Mouse (Mus musculus) forebrain, embryonic 16.5 days (tissue): ENCODE measurements at regions not wholly inside any gene's neighbourhood (a gene's known extent, or its start where the extent isn't known, plus 50 kb on each side); places are given as distances from the start of the nearest gene placed in this dataset.

Source experiments
- ATAC-seq: fragments of 200-750 bp; cut with Nextera tagmentation; 2 replicates; pipeline ENCODE4 v1.8.0; 2017; ENCODE audit warnings: mild to moderate bottlenecking, moderate library complexity
- H3K27ac ChIP-seq: fragments of 300-500 bp; sonication (generic); 2 replicates; pipeline ENCODE4 v1.5.1; 2014; ENCODE audit warnings: low read length, control low read depth
- H3K27me3 ChIP-seq: fragments of 300-500 bp; sonication (generic); replicated peaks from 2 replicates; pipeline ENCODE4 v1.6.1; 2014; ENCODE audit warnings: low read length; ENCODE audit not compliant: control insufficient read depth, insufficient read depth
- H3K36me3 ChIP-seq: fragments of 300-500 bp; sonication (generic); 2 replicates; pipeline ENCODE4 v1.6.1; 2014; ENCODE audit not compliant: control insufficient read depth, insufficient read depth
- H3K4me1 ChIP-seq: fragments of 300-500 bp; sonication (generic); replicated peaks from 2 replicates; pipeline ENCODE4 v1.6.1; 2014; ENCODE audit warnings: low read length; ENCODE audit not compliant: control insufficient read depth, insufficient read depth
- H3K4me2 ChIP-seq: fragments of 300-500 bp; sonication (generic); 2 replicates; pipeline ENCODE4 v1.6.1; 2014; ENCODE audit warnings: mild to moderate bottlenecking, low read length, control low read depth
- H3K4me3 ChIP-seq: fragments of 300-500 bp; sonication (generic); replicated peaks from 2 replicates; pipeline ENCODE4 v1.5.1; 2014; ENCODE audit warnings: mild to moderate bottlenecking, low read length, control low read depth
- H3K9ac ChIP-seq: fragments of 300-500 bp; sonication (generic); replicated peaks from 2 replicates; pipeline ENCODE4 v1.6.1; 2014; ENCODE audit warnings: low read depth, low read length, control low read depth
- H3K9me3 ChIP-seq: fragments of 300-500 bp; sonication (generic); 2 replicates; pipeline ENCODE4 v1.6.1; 2016; ENCODE audit warnings: low read length; ENCODE audit not compliant: control insufficient read depth
- WGBS: fragments of 180-500 bp; shearing (Covaris S2); extraction: QIAGEN DNeasy Blood & Tissue Kit; methylation state at CpG from one replicate; pipeline ENCODE4 v1.1.7; 2014; 5-methylcytosine and 5-hydroxymethylcytosine counted together

GRCm38 (mm10) chr3:14952169-14952729, 66.2 kb downstream of the Car2 start:
- H3K36me3 ChIP-seq = no peaks in the 10 kb centered on the region
- H3K27me3 ChIP-seq = no peaks in the 10 kb centered on the region
- H3K4me2 ChIP-seq = no peak overlapping the region
- H3K9me3 ChIP-seq = no peaks in the 10 kb centered on the region
- H3K4me3 ChIP-seq = no peak overlapping the region
- no peak for ATAC-seq
- no peaks in the 10 kb centered on the region for H3K4me1 ChIP-seq
- H3K9ac ChIP-seq = no peak overlapping the region
- no peak overlapping the region for H3K27ac ChIP-seq
- WGBS = 75% methylated on average over 3 of the region's 3 CpGs

GRCm38 (mm10) chr3:14952951-14953350, 66.9 kb downstream of the Car2 start:
- Histone ChIP-seq H3K9me3 (no peaks in the 10 kb centered on the region), H3K4me3 (no peak overlapping the region), H3K4me1 (no peaks in the 10 kb centered on the region), H3K36me3 (no peaks in the 10 kb centered on the region), H3K27me3 (no peaks in the 10 kb centered on the region), H3K27ac (no peak overlapping the region), H3K9ac (no peak overlapping the region), H3K4me2 (no peak overlapping the region)
- WGBS = 62% methylated on average over 3 of the region's 3 CpGs
- ATAC-seq = no peak

- Histone ChIP-seq H3K4me3 (no peak overlapping the region), H3K9ac (no peak overlapping the region), H3K27me3 (no peaks in the 10 kb centered on the region), H3K36me3 (no peaks in the 10 kb centered on the region), H3K4me2 (no peak overlapping the region), H3K4me1 (0 out of 2 replicates have a peak, but pooled peaks cover 3% of the 10 kb centered on the region), H3K27ac (no peak overlapping the region), H3K9me3 (no peaks in the 10 kb centered on the region)
- no peak for ATAC-seq
- WGBS = 68% methylated on average over 1 of the region's 1 CpGs
Observed at GRCm38 (mm10) chr3:14957481-14957880, 71.4 kb downstream of the Car2 start.

- no peak overlapping the region for H3K9ac ChIP-seq
- no peak for ATAC-seq
- 89% methylated on average over 1 of the region's 1 CpGs for WGBS
- no peaks in the 10 kb centered on the region for H3K36me3 ChIP-seq
- H3K4me2 ChIP-seq = no peak overlapping the region
- no peaks in the 10 kb centered on the region for H3K27me3 ChIP-seq
- H3K4me1 ChIP-seq = 0 out of 2 replicates have a peak, but pooled peaks cover 3% of the 10 kb centered on the region
- H3K9me3 ChIP-seq = no peaks in the 10 kb centered on the region
- H3K4me3 ChIP-seq = no peak overlapping the region
- H3K27ac ChIP-seq = no peak overlapping the region
Observed at GRCm38 (mm10) chr3:14958277-14958676, 72.2 kb downstream of the Car2 start.

GRCm38 (mm10) chr3:14959586-14959985, 73.5 kb downstream of the Car2 start:
- no peak overlapping the region for H3K9ac ChIP-seq
- ATAC-seq = peak; percentile 93
- no peak overlapping the region for H3K4me3 ChIP-seq
- 0 out of 2 replicates have a peak, but pooled peaks cover 3% of the 10 kb centered on the region for H3K4me1 ChIP-seq
- H3K27ac ChIP-seq = no peak overlapping the region
- no peaks in the 10 kb centered on the region for H3K9me3 ChIP-seq
- 0% methylated on average over 1 of the region's 1 CpGs for WGBS
- no peak overlapping the region for H3K4me2 ChIP-seq
- no peaks in the 10 kb centered on the region for H3K36me3 ChIP-seq
- no peaks in the 10 kb centered on the region for H3K27me3 ChIP-seq

GRCm38 (mm10) chr3:14964795-14965194, 78.7 kb downstream of the Car2 start:
- no peak overlapping the region for H3K4me2 ChIP-seq
- no peaks in the 10 kb centered on the region for H3K36me3 ChIP-seq
- no peaks in the 10 kb centered on the region for H3K27me3 ChIP-seq
- WGBS = 87% methylated on average over 5 of the region's 5 CpGs
- no peak for ATAC-seq
- no peaks in the 10 kb centered on the region for H3K9me3 ChIP-seq
- no peak overlapping the region for H3K27ac ChIP-seq
- H3K9ac ChIP-seq = no peak overlapping the region
- no peak overlapping the region for H3K4me3 ChIP-seq
- no peaks in the 10 kb centered on the region for H3K4me1 ChIP-seq

GRCm38 (mm10) chr3:14965438-14966044, 79.5 kb downstream of the Car2 start:
- no peaks in the 10 kb centered on the region for H3K27me3 ChIP-seq
- H3K4me1 ChIP-seq = no peaks in the 10 kb centered on the region
- H3K4me3 ChIP-seq = no peak overlapping the region
- H3K4me2 ChIP-seq = no peak overlapping the region
- no peaks in the 10 kb centered on the region for H3K36me3 ChIP-seq
- H3K9ac ChIP-seq = no peak overlapping the region
- H3K9me3 ChIP-seq = no peaks in the 10 kb centered on the region
- WGBS = 91% methylated on average over 5 of the region's 5 CpGs
- H3K27ac ChIP-seq = no peak overlapping the region
- ATAC-seq = no peak

- H3K36me3 ChIP-seq = no peaks in the 10 kb centered on the region
- ATAC-seq = no peak
- H3K27me3 ChIP-seq = no peaks in the 10 kb centered on the region
- no peak overlapping the region for H3K4me3 ChIP-seq
- H3K27ac ChIP-seq = no peak overlapping the region
- H3K9me3 ChIP-seq = no peaks in the 10 kb centered on the region
- H3K4me1 ChIP-seq = no peaks in the 10 kb centered on the region
- no peak overlapping the region for H3K4me2 ChIP-seq
- H3K9ac ChIP-seq = no peak overlapping the region
- 87% methylated on average over 5 of the region's 5 CpGs for WGBS
Observed at GRCm38 (mm10) chr3:14967235-14967634, 81.2 kb downstream of the Car2 start.

GRCm38 (mm10) chr3:14968345-14968744, 82.3 kb downstream of the Car2 start:
- Histone ChIP-seq H3K4me3 (no peak overlapping the region), H3K9me3 (no peaks in the 10 kb centered on the region), H3K4me2 (no peak overlapping the region), H3K9ac (no peak overlapping the region), H3K36me3 (no peaks in the 10 kb centered on the region), H3K4me1 (no peaks in the 10 kb centered on the region), H3K27ac (no peak overlapping the region), H3K27me3 (no peaks in the 10 kb centered on the region)
- no peak for ATAC-seq
- 83% methylated on average over 1 of the region's 1 CpGs for WGBS

GRCm38 (mm10) chr3:14969698-14970097, 83.6 kb downstream of the Car2 start:
- H3K9me3 ChIP-seq = no peaks in the 10 kb centered on the region
- H3K4me2 ChIP-seq = no peak overlapping the region
- no peaks in the 10 kb centered on the region for H3K4me1 ChIP-seq
- no peak overlapping the region for H3K9ac ChIP-seq
- no peak overlapping the region for H3K4me3 ChIP-seq
- no peak for ATAC-seq
- H3K36me3 ChIP-seq = no peaks in the 10 kb centered on the region
- H3K27me3 ChIP-seq = no peaks in the 10 kb centered on the region
- WGBS = 92% methylated on average over 6 of the region's 6 CpGs
- H3K27ac ChIP-seq = no peak overlapping the region
